Mouse (Mus musculus) lung, embryonic 16.5 days (tissue): Measurements from ENCODE around the gene Lrrc8b. TPM values are rescaled to one million over a fixed set of nuclear protein-coding genes. Genes with fewer than 3 reads are reported as not detected.

Source experiments
- ATAC-seq: fragments of 200-750 bp; cut with Nextera tagmentation; 2 replicates; pipeline ENCODE4 v1.8.0; 2017; ENCODE audit warnings: low read depth, mild to moderate bottlenecking, moderate library complexity
- H3K27ac ChIP-seq: fragments of 300-500 bp; sonication (generic); 2 replicates; pipeline ENCODE4 v1.5.1; 2014; ENCODE audit warnings: mild to moderate bottlenecking, control low read depth, low read length
- H3K27me3 ChIP-seq: fragments of 300-500 bp; sonication (generic); 2 replicates; pipeline ENCODE4 v1.6.1; 2014; ENCODE audit warnings: low read depth, low read length, mixed read lengths; ENCODE audit not compliant: control insufficient read depth, insufficient read depth
- H3K36me3 ChIP-seq: fragments of 300-500 bp; sonication (generic); 2 replicates; pipeline ENCODE4 v1.6.1; 2014; ENCODE audit warnings: low read length; ENCODE audit not compliant: control insufficient read depth, insufficient read depth
- H3K4me1 ChIP-seq: fragments of 300-500 bp; sonication (generic); replicated peaks from 2 replicates; pipeline ENCODE4 v1.6.1; 2014; ENCODE audit warnings: low read length, mixed read lengths; ENCODE audit not compliant: control insufficient read depth, insufficient read depth
- H3K4me2 ChIP-seq: fragments of 300-500 bp; sonication (generic); 2 replicates; pipeline ENCODE4 v1.6.1; 2014; ENCODE audit warnings: low read depth, low read length, control low read depth
- H3K4me3 ChIP-seq: fragments of 300-500 bp; sonication (generic); 2 replicates; pipeline ENCODE4 v1.5.1; 2014; ENCODE audit warnings: mild to moderate bottlenecking, low read length, control low read depth
- H3K9ac ChIP-seq: fragments of 300-500 bp; sonication (generic); 2 replicates; pipeline ENCODE4 v1.6.1; 2014; ENCODE audit warnings: low read length, control low read depth
- H3K9me3 ChIP-seq: fragments of 300-500 bp; sonication (generic); 2 replicates; pipeline ENCODE4 v1.6.1; 2016; ENCODE audit warnings: low read length; ENCODE audit not compliant: control insufficient read depth
- WGBS: fragments of 180-500 bp; shearing (Covaris S2); extraction: QIAGEN DNeasy Blood & Tissue Kit; methylation state at CpG from one replicate; pipeline ENCODE4 v1.1.7; 2014; 5-methylcytosine and 5-hydroxymethylcytosine counted together
- polyA plus RNA-seq: library from polyadenylated mRNA; unstranded; fragments of >200 nt; fragmentation: Nextera tagmentation; extraction: Ambion mirVana; gene quantifications from 2 replicates; pipeline ENCODE4 v1.2.1, GENCODE M21; 2015

Lrrc8b gene
- polyA plus RNA-seq, 1 experiment from 2014 or later = 5.6 TPM

DNA sequence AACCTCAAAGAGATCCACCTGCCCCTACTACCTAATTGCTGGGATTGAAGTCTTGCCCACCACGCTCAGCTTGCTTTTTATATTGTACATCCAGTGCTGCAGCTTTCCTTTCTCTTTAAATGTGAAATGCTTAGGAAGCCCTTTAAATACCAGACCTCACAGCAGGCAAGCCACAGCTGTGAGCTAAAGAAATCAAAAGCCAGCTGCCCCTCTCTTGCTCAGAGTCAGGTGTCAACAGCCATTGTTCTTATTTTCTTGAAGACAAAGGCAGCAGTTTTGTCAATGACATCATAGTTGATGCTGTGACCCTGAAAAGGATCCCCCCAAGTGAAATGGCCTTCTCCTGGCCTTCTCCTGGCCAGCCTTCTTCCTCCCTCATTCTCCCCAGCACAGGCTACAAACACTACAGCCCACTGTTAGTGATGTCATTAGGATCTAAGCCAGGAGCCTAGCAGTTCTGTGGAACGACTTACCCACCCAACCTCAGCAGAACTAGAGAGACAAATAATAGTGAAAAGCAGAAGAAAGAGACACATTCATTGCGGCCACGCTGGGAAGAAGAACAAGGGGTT, 82.9 kb downstream of the Lrrc8b start:
- no peak for ATAC-seq
- peaks cover 3% of the 10 kb centered on the region; the same call in 1 of the 2 replicates for H3K4me1 ChIP-seq
- H3K4me3 ChIP-seq = no peak overlapping the region
- H3K4me2 ChIP-seq = no peak overlapping the region
- WGBS = 69% methylated on average over 4 of the region's 4 CpGs
- H3K27ac ChIP-seq = no peak overlapping the region
- H3K9me3 ChIP-seq = no peaks in the 10 kb centered on the region
- H3K27me3 ChIP-seq = no peaks in the 10 kb centered on the region
- no peaks in the 10 kb centered on the region for H3K36me3 ChIP-seq
- H3K9ac ChIP-seq = no peak overlapping the region

DNA sequence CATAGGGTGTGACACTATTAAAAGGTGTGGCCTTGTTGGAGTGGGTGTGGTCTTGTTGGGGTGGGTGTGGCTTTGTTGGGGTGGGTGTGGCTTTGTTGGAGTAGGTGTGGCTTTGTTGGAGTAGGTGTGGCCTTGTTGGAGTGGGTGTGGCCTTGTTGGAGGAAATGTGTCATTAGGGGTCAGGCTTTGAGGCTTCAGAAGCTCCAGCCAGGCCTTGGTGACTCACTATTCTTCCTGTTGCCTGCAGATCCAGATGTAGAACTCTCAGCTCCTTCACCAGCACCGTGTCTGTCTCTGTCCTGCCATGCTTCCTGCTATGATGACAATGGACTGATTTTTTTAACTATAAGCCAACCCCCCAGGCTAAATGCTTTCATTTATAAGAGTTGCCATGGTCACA, 83.8 kb downstream of the Lrrc8b start:
- H3K4me2 ChIP-seq = no peak overlapping the region
- H3K27ac ChIP-seq = no peak overlapping the region
- peaks cover 3% of the 10 kb centered on the region; the same call in 1 of the 2 replicates for H3K4me1 ChIP-seq
- H3K9me3 ChIP-seq = no peaks in the 10 kb centered on the region
- H3K4me3 ChIP-seq = no peak overlapping the region
- ATAC-seq = no peak
- H3K27me3 ChIP-seq = no peaks in the 10 kb centered on the region
- 60% methylated on average over 1 of the region's 1 CpGs for whole genome bisulfite sequencing
- H3K9ac ChIP-seq = no peak overlapping the region
- no peaks in the 10 kb centered on the region for H3K36me3 ChIP-seq

DNA sequence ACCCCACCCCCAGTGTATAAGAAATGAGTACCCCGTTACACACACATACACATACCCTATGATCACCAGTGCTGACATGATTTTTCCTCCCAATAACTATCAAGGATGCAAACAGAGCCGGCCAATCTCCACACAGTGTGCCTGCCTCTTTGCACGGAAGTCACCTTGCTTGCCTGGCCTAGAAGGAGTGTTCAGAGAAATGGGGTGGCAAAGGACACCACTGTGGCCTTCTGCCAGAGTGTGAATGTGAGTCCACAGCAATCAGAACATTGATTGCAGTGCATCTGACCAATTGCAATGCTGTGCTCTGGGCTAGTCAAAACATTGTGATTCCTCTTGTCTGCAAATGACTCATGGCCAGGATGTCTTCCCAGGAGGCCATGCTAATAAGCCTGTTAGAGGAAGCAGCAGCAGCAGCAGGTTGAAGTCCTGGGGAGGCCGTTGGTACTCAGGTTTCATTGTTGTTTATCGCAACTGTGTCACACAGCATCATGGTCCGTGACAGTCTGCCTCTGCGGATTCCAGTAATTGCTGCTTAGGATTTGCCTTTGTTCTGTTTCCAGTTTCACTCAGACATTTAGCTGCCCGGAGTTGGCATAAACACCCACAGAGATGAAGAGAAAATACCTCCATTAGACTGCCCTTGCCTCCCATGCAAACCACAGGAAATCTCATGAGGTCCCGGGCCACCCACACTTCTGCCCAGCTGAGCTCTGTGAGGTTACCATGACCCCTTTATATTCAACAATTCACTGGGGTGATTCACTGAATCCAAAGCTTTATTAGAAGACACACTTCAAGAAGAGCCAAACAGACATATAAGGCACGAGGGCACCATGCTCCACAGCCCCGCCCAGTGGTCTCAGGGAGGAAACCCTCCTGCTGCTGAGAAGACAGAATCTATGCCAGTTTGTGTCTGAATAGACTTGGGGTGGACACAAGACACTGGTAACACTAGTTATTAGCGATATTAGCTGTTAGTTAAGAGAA, 84.9 kb downstream of the Lrrc8b start:
- no peaks in the 10 kb centered on the region for H3K9me3 ChIP-seq
- no peak overlapping the region for H3K9ac ChIP-seq
- H3K4me2 ChIP-seq = no peak overlapping the region
- no peak for ATAC-seq
- no peaks in the 10 kb centered on the region for H3K36me3 ChIP-seq
- no peak overlapping the region for H3K27ac ChIP-seq
- H3K4me3 ChIP-seq = no peak overlapping the region
- no peaks in the 10 kb centered on the region for H3K27me3 ChIP-seq
- WGBS = 52% methylated on average over 12 of the region's 12 CpGs
- peaks cover 3% of the 10 kb centered on the region; the same call in 1 of the 2 replicates for H3K4me1 ChIP-seq

DNA sequence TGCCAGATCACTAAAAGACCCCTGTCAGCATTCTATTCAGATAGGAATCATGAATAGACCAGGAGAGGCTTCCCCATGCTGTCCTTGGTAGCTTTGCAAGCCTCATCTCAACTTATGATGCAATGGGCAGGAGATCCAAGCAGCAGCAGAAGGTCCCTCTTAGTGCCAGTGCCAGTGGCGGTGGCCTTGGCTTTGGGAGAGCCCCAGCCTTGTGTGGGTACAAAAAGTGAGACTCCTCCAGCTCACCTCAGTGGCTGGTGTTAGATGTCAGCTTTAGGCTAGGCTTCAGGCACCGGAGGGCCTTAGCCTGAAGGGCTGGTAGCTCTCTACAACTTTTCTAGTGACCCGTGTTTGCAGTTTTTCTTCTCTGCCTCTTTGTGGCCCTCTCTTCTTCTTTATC, 85.6 kb downstream of the Lrrc8b start:
- Histone ChIP-seq H3K9me3 (no peaks in the 10 kb centered on the region), H3K27me3 (no peaks in the 10 kb centered on the region), H3K27ac (no peak overlapping the region), H3K4me3 (no peak overlapping the region), H3K4me2 (no peak overlapping the region), H3K36me3 (no peaks in the 10 kb centered on the region), H3K4me1 (no peaks in the 10 kb centered on the region), H3K9ac (no peak overlapping the region)
- WGBS = 75% methylated on average over 3 of the region's 3 CpGs
- no peak for ATAC-seq

DNA sequence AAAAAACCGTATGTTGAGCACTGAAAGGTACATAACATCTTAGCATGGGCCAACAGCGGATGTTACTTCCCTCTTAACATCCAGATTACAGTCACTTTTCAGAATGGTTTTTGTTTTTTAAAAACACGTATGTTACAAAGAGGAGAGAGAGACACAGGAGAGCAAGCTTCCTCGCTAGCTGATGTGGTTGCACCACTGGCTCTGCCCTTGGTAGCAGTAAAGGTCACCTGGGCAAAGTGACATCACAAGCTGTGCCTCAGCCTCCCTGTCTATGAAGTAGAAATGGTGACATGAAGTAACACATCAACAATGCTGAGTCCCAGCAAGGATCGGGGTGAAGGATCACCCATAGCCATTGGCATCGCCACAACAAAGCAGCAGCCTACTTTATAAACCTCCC, 93.2 kb downstream of the Lrrc8b start:
- Histone ChIP-seq H3K4me1 (no peaks in the 10 kb centered on the region), H3K4me3 (no peak overlapping the region), H3K9ac (no peak overlapping the region), H3K27me3 (no peaks in the 10 kb centered on the region), H3K4me2 (no peak overlapping the region), H3K36me3 (no peaks in the 10 kb centered on the region), H3K27ac (no peak overlapping the region), H3K9me3 (no peaks in the 10 kb centered on the region)
- ATAC-seq = no peak
- WGBS = 88% methylated on average over 6 of the region's 6 CpGs

DNA sequence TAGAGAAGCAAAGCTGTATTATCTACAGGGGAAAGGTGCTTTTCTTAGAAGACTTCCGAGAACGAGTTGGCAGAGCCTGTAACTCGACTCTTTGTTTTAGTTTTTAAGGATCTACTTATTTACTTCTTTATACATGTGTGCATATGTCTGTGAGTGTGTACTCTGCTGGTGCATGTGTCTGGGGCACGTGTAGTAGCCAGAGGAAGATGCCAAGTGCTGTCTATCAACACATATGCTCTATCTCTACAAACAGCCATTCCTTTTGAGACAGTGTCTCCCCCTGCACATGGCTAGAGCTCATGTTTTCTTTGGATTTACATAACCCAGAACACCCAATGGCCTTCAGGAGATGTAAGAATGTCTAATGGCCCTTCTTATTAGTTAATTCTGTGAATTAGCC, 96.7 kb downstream of the Lrrc8b start:
- no peaks in the 10 kb centered on the region for H3K27me3 ChIP-seq
- ATAC-seq = no peak
- H3K9ac ChIP-seq = no peak overlapping the region
- WGBS = 23% methylated on average over 4 of the region's 4 CpGs
- H3K4me1 ChIP-seq = no peaks in the 10 kb centered on the region
- no peak overlapping the region for H3K4me3 ChIP-seq
- no peaks in the 10 kb centered on the region for H3K36me3 ChIP-seq
- no peaks in the 10 kb centered on the region for H3K9me3 ChIP-seq
- no peak overlapping the region for H3K4me2 ChIP-seq
- no peak overlapping the region for H3K27ac ChIP-seq

DNA sequence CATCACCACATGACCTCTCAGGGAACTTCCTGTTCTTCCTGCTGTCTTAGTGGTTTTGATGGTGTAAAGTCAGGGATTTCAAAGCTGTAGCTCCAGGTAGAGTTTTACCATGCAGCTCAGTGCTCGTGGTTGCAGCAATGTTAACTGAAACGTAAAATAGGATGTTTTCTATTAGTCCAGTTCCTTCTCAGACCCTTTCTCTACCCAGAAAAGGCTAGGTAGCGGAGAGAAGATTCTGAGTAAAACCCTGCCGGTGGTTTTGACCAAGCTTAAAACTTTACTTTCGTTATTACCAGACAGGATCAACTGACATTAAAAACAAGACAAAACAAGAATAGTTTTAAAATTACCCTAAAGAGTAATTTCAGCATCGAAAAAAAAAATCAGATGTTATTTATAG, 100.0 kb downstream of the Lrrc8b start:
- Histone ChIP-seq H3K4me1 (peaks cover 6% of the 10 kb centered on the region; the same call in 1 of the 2 replicates), H3K36me3 (no peaks in the 10 kb centered on the region), H3K4me2 (no peak overlapping the region), H3K4me3 (no peak overlapping the region), H3K27ac (no peak overlapping the region), H3K9me3 (no peaks in the 10 kb centered on the region), H3K27me3 (no peaks in the 10 kb centered on the region), H3K9ac (no peak overlapping the region)
- ATAC-seq = no peak
- WGBS = 69% methylated on average over 6 of the region's 6 CpGs

DNA sequence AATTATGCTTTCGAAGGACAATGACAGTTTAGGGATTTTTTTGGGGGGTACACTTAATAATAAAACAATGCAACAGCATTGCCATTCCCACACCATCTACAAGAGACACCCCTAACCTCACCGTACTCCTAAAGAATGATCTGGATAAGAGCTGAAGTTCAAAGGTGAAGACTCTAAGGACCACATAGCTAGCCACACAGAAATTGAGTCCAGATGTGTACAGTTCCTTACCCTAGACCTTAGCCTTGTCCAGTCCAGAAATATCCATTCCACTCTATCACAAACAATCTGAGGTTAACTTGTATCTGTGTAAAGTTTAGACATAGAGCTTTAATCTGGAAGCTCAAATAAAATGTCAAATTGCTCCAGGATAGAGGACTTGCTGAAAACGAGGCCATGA, 100.7 kb downstream of the Lrrc8b start:
- H3K9ac ChIP-seq = no peak overlapping the region
- 44% methylated on average over 3 of the region's 3 CpGs for WGBS
- H3K4me2 ChIP-seq = no peak overlapping the region
- no peaks in the 10 kb centered on the region for H3K36me3 ChIP-seq
- peaks cover 7% of the 10 kb centered on the region; the same call in 1 of the 2 replicates for H3K4me1 ChIP-seq
- H3K27ac ChIP-seq = no peak overlapping the region
- no peak overlapping the region for H3K4me3 ChIP-seq
- H3K27me3 ChIP-seq = no peaks in the 10 kb centered on the region
- no peak for ATAC-seq
- H3K9me3 ChIP-seq = no peaks in the 10 kb centered on the region

DNA sequence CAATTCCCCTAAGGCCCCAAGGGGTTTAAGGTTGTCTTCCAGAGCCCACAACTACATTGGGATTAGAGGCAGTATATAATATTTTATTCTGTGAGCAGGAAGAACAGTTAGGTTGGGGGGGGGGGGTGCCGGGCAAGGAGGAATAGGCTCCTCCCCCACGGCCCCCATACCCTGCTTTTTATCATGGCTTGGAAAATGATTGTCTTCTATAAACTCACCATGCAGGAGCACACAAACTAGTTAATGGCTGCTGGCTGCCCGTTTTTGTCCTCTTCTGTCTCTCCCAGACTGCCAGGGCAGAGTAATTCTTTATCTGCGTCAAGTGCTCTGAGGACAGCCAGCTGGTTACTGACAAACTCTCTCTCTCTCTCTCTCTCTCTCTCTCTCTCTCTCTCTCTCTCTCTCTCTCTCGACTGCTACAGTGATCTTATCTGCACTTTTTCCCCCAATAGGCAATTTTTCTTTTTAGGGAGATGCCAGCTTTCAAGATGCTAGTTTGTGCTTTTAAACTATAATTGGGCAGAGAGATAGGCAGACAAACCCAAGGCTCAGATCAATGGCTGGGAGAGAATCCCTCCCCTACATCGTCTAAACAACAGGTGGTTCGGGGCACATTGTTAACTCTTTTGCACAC, 102.5 kb downstream of the Lrrc8b start:
- Histone ChIP-seq H3K27me3 (no peaks in the 10 kb centered on the region), H3K36me3 (no peaks in the 10 kb centered on the region), H3K4me1 (peaks cover 9% of the 10 kb centered on the region), H3K4me3 (peak overlapping the region; percentile 80), H3K9me3 (no peaks in the 10 kb centered on the region), H3K9ac (peak overlapping the region; percentile 84), H3K27ac (no peak overlapping the region), H3K4me2 (peak overlapping the region; percentile 76)
- ATAC-seq = no peak
- 5% methylated on average over 7 of the region's 7 CpGs for WGBS
